Mouse (Mus musculus): ENCODE measurements at regions not wholly inside any gene's neighbourhood (a gene's known extent, or its start where the extent isn't known, plus 50 kb on each side); places are given as distances from the start of the nearest gene placed in this dataset.

DNA sequence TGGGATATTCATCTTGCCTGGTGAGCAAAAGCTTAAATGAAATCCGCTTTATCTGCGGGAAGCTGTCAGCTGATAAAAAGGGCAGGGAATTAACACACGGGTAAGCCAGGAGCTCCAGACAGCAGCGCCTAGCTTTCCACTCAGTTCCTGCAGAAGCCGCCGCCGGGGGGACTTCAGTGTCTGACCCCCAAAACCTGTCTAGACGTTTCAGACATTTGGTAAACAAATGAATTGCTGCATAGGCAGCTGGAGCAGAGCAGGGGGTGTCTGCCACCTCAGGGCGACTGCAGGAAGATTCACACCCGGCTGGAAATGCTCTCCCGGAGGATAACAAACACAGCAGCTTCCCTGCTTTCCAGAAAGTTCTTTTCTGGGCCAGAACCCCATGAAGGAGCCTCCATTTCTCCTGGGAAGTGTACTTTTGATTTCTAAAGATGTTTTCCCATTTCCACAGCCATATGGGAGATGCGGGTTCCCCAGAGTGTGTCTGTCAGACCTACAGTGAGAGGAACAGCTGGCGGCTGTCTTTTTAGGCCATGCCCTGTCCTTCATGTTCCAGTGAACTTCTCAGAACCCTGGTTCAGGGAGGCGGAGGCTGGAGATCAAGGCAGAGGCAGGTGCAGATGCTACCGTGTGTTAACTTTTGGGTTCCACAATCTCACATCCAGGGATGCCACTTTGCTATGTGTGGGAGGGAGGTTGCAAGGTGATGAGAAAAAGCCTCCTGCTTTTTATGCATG, 58.7 kb upstream of the Pmepa1 start:
- 0 out of 2 replicates have a peak overlapping the region, but pooled peaks have one; percentile 17 for H3K4me2 ChIP-seq
- H3K27me3 ChIP-seq (ENCODE audit: control insufficient read depth, insufficient read depth, low read length): 0 out of 2 replicates have a peak, but pooled peaks cover 2% of the 10 kb centered on the region
- H3K4me3 ChIP-seq (ENCODE audit: low read depth, low read length): no peak overlapping the region
- ATAC-seq (replicated peaks; ENCODE audit: insufficient number of reproducible peaks, low FRiP score, low TSS enrichment): no peak
- WGBS (ENCODE audit: insufficient replicate concordance): 9% methylated on average over 15 of the region's 15 CpGs
- H3K4me1 ChIP-seq (ENCODE audit: control insufficient read depth, insufficient read depth, low read length): peaks cover 43% of the 10 kb centered on the region
- no peak overlapping the region for H3K9ac ChIP-seq (ENCODE audit: low read depth, low read length)
- H3K36me3 ChIP-seq (ENCODE audit: control insufficient read depth, insufficient read depth, low read length): no peaks in the 10 kb centered on the region
- H3K9me3 ChIP-seq (replicated peaks; ENCODE audit: control insufficient read depth, low read length): no peaks in the 10 kb centered on the region
- peak overlapping the region; percentile 65; the same call in 1 of the 2 replicates for H3K27ac ChIP-seq (ENCODE audit: low read depth, low read length)

DNA sequence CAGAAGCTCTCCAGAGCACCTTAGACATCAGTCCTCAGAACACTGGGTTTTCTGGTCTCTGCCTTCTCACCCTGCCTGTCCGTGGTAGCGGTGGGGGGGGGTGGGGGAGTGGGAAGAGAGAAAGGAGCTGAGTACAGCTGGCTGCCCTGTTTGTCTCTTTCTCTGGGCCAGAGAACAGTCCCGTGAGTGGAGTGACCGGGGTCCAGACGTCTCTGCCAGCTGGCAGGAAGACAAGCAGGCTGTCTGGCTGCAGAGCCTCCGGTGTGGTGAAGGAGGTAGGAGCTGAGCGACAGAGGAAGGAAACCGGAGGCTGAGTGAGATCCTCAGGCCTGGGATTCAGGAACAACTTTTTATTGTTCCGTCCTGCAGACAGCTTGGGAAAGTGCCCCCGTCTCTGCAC, 59.5 kb upstream of the Pmepa1 start:
- peak overlapping the region; percentile 53 for H3K9ac ChIP-seq (ENCODE audit: low read depth, low read length)
- H3K27me3 ChIP-seq (ENCODE audit: control insufficient read depth, insufficient read depth, low read length): 0 out of 2 replicates have a peak, but pooled peaks cover 4% of the 10 kb centered on the region
- no peaks in the 10 kb centered on the region for H3K36me3 ChIP-seq (ENCODE audit: control insufficient read depth, insufficient read depth, low read length)
- no peaks in the 10 kb centered on the region for H3K9me3 ChIP-seq (replicated peaks; ENCODE audit: control insufficient read depth, low read length)
- H3K27ac ChIP-seq (ENCODE audit: low read depth, low read length): peak overlapping the region; percentile 65
- 7% methylated on average over 10 of the region's 10 CpGs for WGBS (ENCODE audit: insufficient replicate concordance)
- ATAC-seq (replicated peaks; ENCODE audit: insufficient number of reproducible peaks, low FRiP score, low TSS enrichment): no peak
- H3K4me3 ChIP-seq (ENCODE audit: low read depth, low read length): no peak overlapping the region
- peak overlapping the region; percentile 22 for H3K4me2 ChIP-seq
- peaks cover 45% of the 10 kb centered on the region for H3K4me1 ChIP-seq (ENCODE audit: control insufficient read depth, insufficient read depth, low read length)

DNA sequence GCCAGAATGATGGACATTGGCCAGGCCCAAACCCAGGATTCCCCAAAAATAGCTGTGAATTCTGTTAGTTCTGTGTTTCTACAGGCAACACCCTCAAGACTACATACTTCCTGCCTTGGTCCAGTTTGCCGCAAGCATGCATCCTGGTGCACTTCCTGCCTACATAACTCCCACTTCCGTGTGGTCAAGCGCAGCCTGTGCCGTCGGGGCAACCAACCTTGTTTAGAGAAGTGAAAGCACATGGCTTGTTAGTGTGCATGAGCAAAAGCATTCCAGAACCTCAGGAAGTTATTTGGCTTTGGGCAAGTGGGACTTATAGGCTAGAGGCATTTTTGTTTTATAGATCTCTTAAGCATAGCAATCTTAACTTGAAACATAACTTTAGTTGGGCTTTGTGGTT, 61.3 kb upstream of the Pmepa1 start:
- no peak for ATAC-seq (replicated peaks; ENCODE audit: insufficient number of reproducible peaks, low FRiP score, low TSS enrichment)

DNA sequence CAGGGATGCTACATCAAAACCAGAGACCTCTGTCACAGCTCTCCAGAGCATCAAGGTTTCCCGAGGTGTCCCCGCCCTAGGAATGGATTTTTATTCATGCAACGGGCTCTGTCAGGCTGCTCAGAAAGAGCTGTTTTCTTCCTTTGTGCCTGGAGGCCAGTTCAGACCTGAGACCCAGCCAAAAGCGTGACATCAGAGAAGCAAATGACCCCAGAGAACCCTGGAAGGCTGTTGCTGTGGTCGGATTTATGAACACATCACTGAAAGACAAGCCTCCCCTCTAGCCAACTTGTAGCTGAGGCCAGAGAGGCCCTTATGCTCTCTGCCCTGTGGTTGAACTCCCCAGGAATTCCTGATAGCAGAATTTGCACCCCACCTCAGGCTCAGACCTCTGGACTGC, 62.3 kb upstream of the Pmepa1 start:
- H3K27ac ChIP-seq (ENCODE audit: low read depth, low read length): no peak overlapping the region
- no peak overlapping the region for H3K9ac ChIP-seq (ENCODE audit: low read depth, low read length)
- H3K4me2 ChIP-seq: no peak overlapping the region
- WGBS (ENCODE audit: insufficient replicate concordance): 39% methylated on average over 5 of the region's 5 CpGs
- no peak overlapping the region for H3K4me3 ChIP-seq (ENCODE audit: low read depth, low read length)
- no peak for ATAC-seq (replicated peaks; ENCODE audit: insufficient number of reproducible peaks, low FRiP score, low TSS enrichment)
- 0 out of 2 replicates have a peak, but pooled peaks cover 4% of the 10 kb centered on the region for H3K27me3 ChIP-seq (ENCODE audit: control insufficient read depth, insufficient read depth, low read length)
- no peaks in the 10 kb centered on the region for H3K9me3 ChIP-seq (replicated peaks; ENCODE audit: control insufficient read depth, low read length)
- H3K36me3 ChIP-seq (ENCODE audit: control insufficient read depth, insufficient read depth, low read length): no peaks in the 10 kb centered on the region
- H3K4me1 ChIP-seq (ENCODE audit: control insufficient read depth, insufficient read depth, low read length): peaks cover 45% of the 10 kb centered on the region

More for the DNA sequence above, 61.3 kb upstream of the Pmepa1 start:
- Histone ChIP-seq H3K4me3 (ENCODE audit: low read depth, low read length) (no peak overlapping the region), H3K9ac (ENCODE audit: low read depth, low read length) (no peak overlapping the region), H3K27ac (ENCODE audit: low read depth, low read length) (no peak overlapping the region), H3K4me2 (no peak overlapping the region), H3K9me3 (replicated peaks; ENCODE audit: control insufficient read depth, low read length) (no peaks in the 10 kb centered on the region), H3K36me3 (ENCODE audit: control insufficient read depth, insufficient read depth, low read length) (no peaks in the 10 kb centered on the region), H3K27me3 (ENCODE audit: control insufficient read depth, insufficient read depth, low read length) (0 out of 2 replicates have a peak, but pooled peaks cover 4% of the 10 kb centered on the region), H3K4me1 (ENCODE audit: control insufficient read depth, insufficient read depth, low read length) (peaks cover 45% of the 10 kb centered on the region)
- 60% methylated on average over 5 of the region's 5 CpGs for WGBS (ENCODE audit: insufficient replicate concordance)

DNA sequence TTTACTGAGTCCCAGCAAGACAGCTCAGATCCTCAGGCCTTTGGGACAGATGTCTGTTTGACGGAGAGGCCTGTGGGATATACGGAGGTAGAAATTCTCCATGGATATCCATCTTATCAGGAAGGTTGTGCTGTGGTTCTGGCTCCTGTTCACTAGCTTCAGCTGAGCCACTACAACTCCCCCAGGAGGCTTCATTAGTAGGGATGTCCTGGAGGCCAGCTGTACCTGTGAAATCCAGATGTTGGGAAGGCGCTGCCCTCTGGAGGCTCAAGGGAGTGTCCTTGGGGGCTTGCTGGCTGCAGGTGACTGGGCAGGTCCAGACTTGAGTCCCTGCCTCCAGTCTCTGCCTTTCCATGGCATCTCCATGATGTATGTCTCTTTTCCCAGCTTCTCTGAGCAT, 62.9 kb upstream of the Pmepa1 start:
- Histone ChIP-seq H3K4me2 (no peak overlapping the region), H3K9me3 (replicated peaks; ENCODE audit: control insufficient read depth, low read length) (peaks cover under 1% of the 10 kb centered on the region), H3K27ac (ENCODE audit: low read depth, low read length) (no peak overlapping the region), H3K9ac (ENCODE audit: low read depth, low read length) (no peak overlapping the region), H3K4me1 (ENCODE audit: control insufficient read depth, insufficient read depth, low read length) (peaks cover 40% of the 10 kb centered on the region), H3K27me3 (ENCODE audit: control insufficient read depth, insufficient read depth, low read length) (peaks cover 8% of the 10 kb centered on the region; the same call in 1 of the 2 replicates), H3K4me3 (ENCODE audit: low read depth, low read length) (no peak overlapping the region), H3K36me3 (ENCODE audit: control insufficient read depth, insufficient read depth, low read length) (no peaks in the 10 kb centered on the region)
- WGBS (ENCODE audit: insufficient replicate concordance): 64% methylated on average over 3 of the region's 3 CpGs
- no peak for ATAC-seq (replicated peaks; ENCODE audit: insufficient number of reproducible peaks, low FRiP score, low TSS enrichment)

DNA sequence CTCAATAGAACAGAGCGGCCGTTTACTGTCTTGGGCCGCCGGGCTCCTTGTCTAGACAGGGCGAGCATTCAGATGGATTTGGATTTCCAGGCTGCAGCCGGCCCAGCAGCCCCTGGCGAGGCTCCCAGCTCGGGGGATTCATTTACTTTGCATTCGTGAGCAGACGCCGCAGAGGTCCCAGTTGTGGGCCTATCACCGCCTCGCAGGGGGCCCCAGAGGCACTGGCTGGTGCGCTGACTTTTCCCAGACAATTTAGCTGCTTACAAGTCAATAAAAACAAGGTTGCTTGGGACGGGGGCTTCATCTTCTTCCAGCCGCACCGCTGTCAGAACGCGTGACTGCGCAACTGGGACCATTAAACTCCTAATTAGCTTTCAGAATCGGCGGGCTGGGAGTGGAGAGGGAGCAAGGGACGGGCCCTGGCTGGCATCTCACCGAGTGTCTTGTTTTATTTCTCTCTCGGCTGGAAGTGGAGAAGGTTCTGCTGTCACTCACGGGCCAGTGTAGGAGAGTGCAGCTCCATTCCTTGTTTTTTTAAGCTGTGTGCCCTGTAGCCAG, 63.8 kb upstream of the Pmepa1 start:
- Histone ChIP-seq H3K36me3 (ENCODE audit: control insufficient read depth, insufficient read depth, low read length) (no peaks in the 10 kb centered on the region), H3K4me2 (peak overlapping the region; percentile 61), H3K9ac (ENCODE audit: low read depth, low read length) (peak overlapping the region; percentile 64; the same call in 1 of the 2 replicates), H3K27me3 (ENCODE audit: control insufficient read depth, insufficient read depth, low read length) (peaks cover 8% of the 10 kb centered on the region; the same call in 1 of the 2 replicates), H3K9me3 (replicated peaks; ENCODE audit: control insufficient read depth, low read length) (peaks cover 5% of the 10 kb centered on the region), H3K4me3 (ENCODE audit: low read depth, low read length) (peak overlapping the region; percentile 30), H3K4me1 (ENCODE audit: control insufficient read depth, insufficient read depth, low read length) (peaks cover 31% of the 10 kb centered on the region), H3K27ac (ENCODE audit: low read depth, low read length) (peak overlapping the region; percentile 22; the same call in 1 of the 2 replicates)
- no peak for ATAC-seq (replicated peaks; ENCODE audit: insufficient number of reproducible peaks, low FRiP score, low TSS enrichment)
- WGBS (ENCODE audit: insufficient replicate concordance): 4% methylated on average over 26 of the region's 26 CpGs

DNA sequence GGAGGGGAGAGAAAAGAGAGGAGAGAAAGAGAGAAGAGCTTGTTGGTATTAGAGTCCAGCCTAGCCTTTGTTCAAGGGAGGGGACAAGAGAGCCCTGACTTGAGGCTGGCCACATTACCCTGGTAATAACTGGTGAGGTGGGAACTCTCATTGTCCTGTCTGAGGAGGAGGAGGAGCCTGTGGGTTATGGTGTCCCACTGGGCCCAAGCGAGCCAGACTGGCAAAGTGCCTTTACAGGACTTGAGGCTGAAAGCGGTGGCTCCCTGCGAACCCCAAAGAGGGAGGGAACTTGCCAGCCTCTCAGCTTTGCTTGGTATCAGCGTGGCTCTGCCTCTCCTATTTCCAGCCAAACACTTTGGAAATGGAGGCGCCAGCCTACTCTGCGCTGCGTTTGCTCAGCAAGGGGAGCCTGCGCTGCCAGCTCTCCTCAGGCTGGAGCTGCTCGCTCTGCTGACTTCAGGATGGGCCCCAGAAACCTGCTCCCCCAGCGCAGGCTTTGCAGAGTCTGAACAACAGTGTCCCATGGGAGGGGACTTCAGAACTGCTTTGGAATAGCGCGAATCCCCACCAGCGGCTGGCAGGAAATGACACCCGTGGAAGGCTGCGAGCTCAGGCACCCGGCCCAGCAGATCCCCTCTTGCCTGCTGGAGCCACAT, 66.4 kb upstream of the Pmepa1 start:
- peaks cover 5% of the 10 kb centered on the region for H3K9me3 ChIP-seq (replicated peaks; ENCODE audit: control insufficient read depth, low read length)
- H3K4me2 ChIP-seq: no peak overlapping the region
- H3K27me3 ChIP-seq (ENCODE audit: control insufficient read depth, insufficient read depth, low read length): peaks cover 6% of the 10 kb centered on the region; the same call in 1 of the 2 replicates
- no peak overlapping the region for H3K27ac ChIP-seq (ENCODE audit: low read depth, low read length)
- WGBS (ENCODE audit: insufficient replicate concordance): 46% methylated on average over 16 of the region's 16 CpGs
- H3K4me1 ChIP-seq (ENCODE audit: control insufficient read depth, insufficient read depth, low read length): peaks cover 16% of the 10 kb centered on the region
- no peaks in the 10 kb centered on the region for H3K36me3 ChIP-seq (ENCODE audit: control insufficient read depth, insufficient read depth, low read length)
- ATAC-seq (replicated peaks; ENCODE audit: insufficient number of reproducible peaks, low FRiP score, low TSS enrichment): no peak
- no peak overlapping the region for H3K9ac ChIP-seq (ENCODE audit: low read depth, low read length)
- H3K4me3 ChIP-seq (ENCODE audit: low read depth, low read length): no peak overlapping the region

DNA sequence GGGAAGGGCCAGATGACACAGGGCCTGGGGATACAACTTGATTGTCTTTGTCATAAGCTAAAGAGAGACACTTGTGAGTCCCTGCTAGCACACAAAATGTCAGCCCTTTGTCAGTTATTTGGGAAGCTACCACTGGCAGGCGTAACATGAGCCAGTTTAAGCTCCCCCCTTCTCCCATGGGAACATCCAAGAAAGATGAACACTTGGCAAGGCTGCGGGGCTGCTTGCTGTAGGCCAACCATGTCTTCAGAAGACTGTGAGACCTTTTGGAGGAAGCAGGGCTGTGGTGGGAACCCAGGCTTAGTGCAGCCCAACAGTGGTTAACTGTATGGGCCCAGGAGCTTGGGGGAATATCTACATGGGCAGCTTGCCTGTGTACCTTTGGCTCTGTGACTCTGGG, 67.3 kb upstream of the Pmepa1 start:
- no peak overlapping the region for H3K4me3 ChIP-seq (ENCODE audit: low read depth, low read length)
- no peak overlapping the region for H3K27ac ChIP-seq (ENCODE audit: low read depth, low read length)
- no peaks in the 10 kb centered on the region for H3K36me3 ChIP-seq (ENCODE audit: control insufficient read depth, insufficient read depth, low read length)
- H3K9ac ChIP-seq (ENCODE audit: low read depth, low read length): no peak overlapping the region
- peaks cover 12% of the 10 kb centered on the region for H3K4me1 ChIP-seq (ENCODE audit: control insufficient read depth, insufficient read depth, low read length)
- WGBS (ENCODE audit: insufficient replicate concordance): 67% methylated on average over 2 of the region's 2 CpGs
- peaks cover 5% of the 10 kb centered on the region for H3K9me3 ChIP-seq (replicated peaks; ENCODE audit: control insufficient read depth, low read length)
- peaks cover 6% of the 10 kb centered on the region; the same call in 1 of the 2 replicates for H3K27me3 ChIP-seq (ENCODE audit: control insufficient read depth, insufficient read depth, low read length)
- no peak overlapping the region for H3K4me2 ChIP-seq
- ATAC-seq (replicated peaks; ENCODE audit: insufficient number of reproducible peaks, low FRiP score, low TSS enrichment): no peak
